ENCODE assay signal across 8 mouse cellular contexts in the genomic region with DNA sequence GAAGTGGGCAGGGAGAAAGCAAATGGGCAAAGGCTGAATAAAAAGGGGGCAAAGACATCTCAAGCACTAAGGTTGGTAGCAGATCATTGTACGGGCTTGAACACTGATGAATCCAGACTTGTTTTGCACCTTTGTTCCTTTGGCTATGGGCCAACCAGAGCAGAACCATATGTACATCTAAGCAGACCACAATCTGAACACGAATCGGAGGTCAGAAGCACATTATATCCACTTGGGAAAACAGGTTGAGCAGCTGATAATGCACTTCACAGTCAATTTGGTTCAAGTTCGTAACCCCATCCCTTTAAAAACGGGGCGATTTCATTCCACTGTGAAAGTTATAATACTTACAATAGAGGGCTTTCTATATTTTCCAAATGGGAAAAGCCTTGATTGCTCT. TPM values are rescaled to one million over a fixed set of nuclear protein-coding genes. Genes with fewer than 3 reads are reported as not detected.
DNase-seq lines count a peak whose midpoint lies in the region; ATAC-seq and TF ChIP-seq lines count a peak whose summit lies in the region.

No protein-coding gene starts in this region.

- H3K36me3 ChIP-seq in embryonic facial prominence, embryonic 10.5 days (replicated peaks): peaks cover 4% of the 10 kb centered on the region; the same call in 1 of the 2 replicates
- H3K36me3 ChIP-seq in hindbrain, embryonic 12.5 days: no peaks in the 10 kb centered on the region
- H3K36me3 ChIP-seq in limb, embryonic 15.5 days: no peaks in the 10 kb centered on the region
- H3K36me3 ChIP-seq in myocyte (ENCODE audit: control insufficient read depth, insufficient read depth): no peaks in the 10 kb centered on the region

- peak overlapping the region; percentile 99 for H3K4me3 ChIP-seq in embryonic facial prominence, embryonic 10.5 days
- peak overlapping the region; percentile 91 for H3K4me3 ChIP-seq in hindbrain, embryonic 12.5 days
- H3K4me3 ChIP-seq in limb, embryonic 15.5 days: peak overlapping the region; percentile 95
- H3K4me3 ChIP-seq in myocyte: peak overlapping the region; percentile 89

- peaks cover 12% of the 10 kb centered on the region for H3K4me1 ChIP-seq in embryonic facial prominence, embryonic 10.5 days
- H3K4me1 ChIP-seq in hindbrain, embryonic 12.5 days: peaks cover 12% of the 10 kb centered on the region
- peaks cover 6% of the 10 kb centered on the region; the same call in 1 of the 2 replicates for H3K4me1 ChIP-seq in limb, embryonic 15.5 days

- H3K27me3 ChIP-seq in embryonic facial prominence, embryonic 10.5 days (replicated peaks; ENCODE audit: low read depth, poor library complexity, severe bottlenecking): no peaks in the 10 kb centered on the region
- no peaks in the 10 kb centered on the region for H3K27me3 ChIP-seq in hindbrain, embryonic 12.5 days
- no peaks in the 10 kb centered on the region for H3K27me3 ChIP-seq in limb, embryonic 15.5 days
- H3K27me3 ChIP-seq in myocyte (ENCODE audit: control insufficient read depth, insufficient read depth, insufficient read length): no peaks in the 10 kb centered on the region

- no peak for ATAC-seq in hindbrain, embryonic 12.5 days (ENCODE audit: low FRiP score)
- no peak for ATAC-seq in limb, embryonic 15.5 days (ENCODE audit: insufficient number of reproducible peaks, low FRiP score, low TSS enrichment, low read depth)
- ATAC-seq in frontal cortex, adult (ENCODE audit: low TSS enrichment): no peak
- no peak for ATAC-seq in granulocyte monocyte progenitor cell, adult 5-6 weeks (replicated peaks; ENCODE audit: poor library complexity, severe bottlenecking)

- peaks cover 43% of the 10 kb centered on the region for H3K79me2 ChIP-seq in myocyte (ENCODE audit: control insufficient read depth, insufficient read depth)

- WGBS in embryonic facial prominence, embryonic 10.5 days: 19% methylated on average over 6 of the region's 6 CpGs
- 12% methylated on average over 6 of the region's 6 CpGs for WGBS in hindbrain, embryonic 12.5 days
- 6% methylated on average over 6 of the region's 6 CpGs for WGBS in limb, embryonic 15.5 days

- H3K9me3 ChIP-seq in embryonic facial prominence, embryonic 10.5 days: no peaks in the 10 kb centered on the region
- no peaks in the 10 kb centered on the region for H3K9me3 ChIP-seq in hindbrain, embryonic 12.5 days (replicated peaks)
- H3K9me3 ChIP-seq in limb, embryonic 15.5 days: no peaks in the 10 kb centered on the region

- peak overlapping the region; percentile 96 for H3K27ac ChIP-seq in embryonic facial prominence, embryonic 10.5 days (replicated peaks)
- H3K27ac ChIP-seq in hindbrain, embryonic 12.5 days: peak overlapping the region; percentile 71
- peak overlapping the region; percentile 90 for H3K27ac ChIP-seq in limb, embryonic 15.5 days

- H3K9ac ChIP-seq in hindbrain, embryonic 12.5 days: peak overlapping the region; percentile 68
- H3K9ac ChIP-seq in limb, embryonic 15.5 days: peak overlapping the region; percentile 31

- peak overlapping the region; percentile 60 for H3ac ChIP-seq in myocyte (ENCODE audit: control insufficient read depth, insufficient read length)

- TF ChIP-seq POLR2A in myocyte (IDR thresholded peaks at IDR 0.05; ENCODE audit: insufficient read length, low read depth): no peak

- H3K4me2 ChIP-seq in hindbrain, embryonic 12.5 days (replicated peaks): peak overlapping the region; percentile 66
- peak overlapping the region; percentile 57 for H3K4me2 ChIP-seq in limb, embryonic 15.5 days
- peak overlapping the region; percentile 88 for H3K4me2 ChIP-seq in myocyte (ENCODE audit: low read depth)

- peak; percentile 28 for DNase-seq in urinary bladder, postnatal 25 days (ENCODE audit: low spot score)
- no peak for DNase-seq in urinary bladder, adult 2 months (ENCODE audit: low spot score)
- no peak for DNase-seq in embryonic facial prominence, embryonic 10.5 days (ENCODE audit: low spot score)

TF ChIP-seq in myocyte, 11 proteins besides CTCF, POLR2A, EP300 and RAD21:
- TF ChIP-seq TCF12 (IDR thresholded peaks at IDR 0.05; ENCODE audit: insufficient read depth, poor library complexity, severe bottlenecking) (no peak), MYOG (IDR thresholded peaks at IDR 0.05; ENCODE audit: control insufficient read depth in 1 of 3, insufficient read depth in 1 of 3, insufficient read length in 2 of 3, low read depth in 2 of 3) (no peak), SRF (IDR thresholded peaks at IDR 0.05; ENCODE audit: control insufficient read depth, insufficient read length, low read depth) (no peak), MYOD1 (IDR thresholded peaks at IDR 0.05; ENCODE audit: control insufficient read depth in 1 of 3, insufficient read length in 2 of 3, low read depth in 2 of 3) (no peak), POLR2AphosphoS2 (IDR thresholded peaks at IDR 0.05; ENCODE audit: insufficient read length, low read depth) (no peak), TCF3 (IDR thresholded peaks at IDR 0.05; ENCODE audit: insufficient read length, low read depth) (no peak)

RNA-seq across cellular contexts. Expression of gene Upf2, which starts 1.0 kb away (rescaled TPM):
- polyA plus RNA-seq in urinary bladder, adult 2 months (2012; rRNA removed): 15.3 and 25.0 TPM in 2 replicates
- polyA plus RNA-seq in embryonic facial prominence, embryonic 10.5 days (2016; fragmentation: Nextera tagmentation; extraction: Ambion mirVana): 10.6 and 11.8 TPM in 2 replicates
- 12.9 and 14.9 TPM in 2 replicates for polyA plus RNA-seq in hindbrain, embryonic 12.5 days (2016; fragmentation: Nextera tagmentation; extraction: Ambion mirVana)
- 8.6 and 10.1 TPM in 2 replicates for polyA plus RNA-seq in limb, embryonic 15.5 days (2015; fragmentation: Nextera tagmentation; extraction: Ambion mirVana)
- polyA plus RNA-seq in myocyte (2012; fragmentation: generic; extraction: Trizol): 3.8 TPM
- 23.5 and 26.8 TPM in 2 replicates for total RNA-seq in granulocyte monocyte progenitor cell, adult 5-6 weeks (2014; fragmentation: Nextera tagmentation)
- 32.9 and 36.1 TPM in 2 replicates for total RNA-seq in granulocyte monocyte progenitor cell, adult 5-6 weeks (2017)

RNA-seq across cellular contexts. Expression of gene Dhtkd1, which starts 7.7 kb away (rescaled TPM):
- polyA plus RNA-seq in urinary bladder, adult 2 months (2012; rRNA removed): 2.4 and 4.0 TPM in 2 replicates
- 6.5 and 7.3 TPM in 2 replicates for polyA plus RNA-seq in embryonic facial prominence, embryonic 10.5 days (2016; fragmentation: Nextera tagmentation; extraction: Ambion mirVana)
- 5.3 and 5.6 TPM in 2 replicates for polyA plus RNA-seq in hindbrain, embryonic 12.5 days (2016; fragmentation: Nextera tagmentation; extraction: Ambion mirVana)
- 2.8 and 3.2 TPM in 2 replicates for polyA plus RNA-seq in limb, embryonic 15.5 days (2015; fragmentation: Nextera tagmentation; extraction: Ambion mirVana)
- polyA plus RNA-seq in myocyte (2012; fragmentation: generic; extraction: Trizol): 0.12 TPM
- total RNA-seq in granulocyte monocyte progenitor cell, adult 5-6 weeks (2014; fragmentation: Nextera tagmentation): 0.45 and 3.7 TPM in 2 replicates
- 0.10 and 0.17 TPM in 2 replicates for total RNA-seq in granulocyte monocyte progenitor cell, adult 5-6 weeks (2017)

RNA-seq across cellular contexts. Expression of gene Sec61a2, which starts 55.1 kb away (rescaled TPM):
- 57.6 and 72.1 TPM in 2 replicates for polyA plus RNA-seq in urinary bladder, adult 2 months (2012; rRNA removed)
- 86.0 and 88.9 TPM in 2 replicates for polyA plus RNA-seq in embryonic facial prominence, embryonic 10.5 days (2016; fragmentation: Nextera tagmentation; extraction: Ambion mirVana)
- 89.2 and 91.2 TPM in 2 replicates for polyA plus RNA-seq in hindbrain, embryonic 12.5 days (2016; fragmentation: Nextera tagmentation; extraction: Ambion mirVana)
- 75.9 and 80.5 TPM in 2 replicates for polyA plus RNA-seq in limb, embryonic 15.5 days (2015; fragmentation: Nextera tagmentation; extraction: Ambion mirVana)
- 28.2 TPM for polyA plus RNA-seq in myocyte (2012; fragmentation: generic; extraction: Trizol)
- total RNA-seq in granulocyte monocyte progenitor cell, adult 5-6 weeks (2014; fragmentation: Nextera tagmentation): 31.8 and 34.3 TPM in 2 replicates
- 7.4 and 16.8 TPM in 2 replicates for total RNA-seq in granulocyte monocyte progenitor cell, adult 5-6 weeks (2017)
